18 mouse cellular contexts compared by ENCODE assay signal in the genomic region with DNA sequence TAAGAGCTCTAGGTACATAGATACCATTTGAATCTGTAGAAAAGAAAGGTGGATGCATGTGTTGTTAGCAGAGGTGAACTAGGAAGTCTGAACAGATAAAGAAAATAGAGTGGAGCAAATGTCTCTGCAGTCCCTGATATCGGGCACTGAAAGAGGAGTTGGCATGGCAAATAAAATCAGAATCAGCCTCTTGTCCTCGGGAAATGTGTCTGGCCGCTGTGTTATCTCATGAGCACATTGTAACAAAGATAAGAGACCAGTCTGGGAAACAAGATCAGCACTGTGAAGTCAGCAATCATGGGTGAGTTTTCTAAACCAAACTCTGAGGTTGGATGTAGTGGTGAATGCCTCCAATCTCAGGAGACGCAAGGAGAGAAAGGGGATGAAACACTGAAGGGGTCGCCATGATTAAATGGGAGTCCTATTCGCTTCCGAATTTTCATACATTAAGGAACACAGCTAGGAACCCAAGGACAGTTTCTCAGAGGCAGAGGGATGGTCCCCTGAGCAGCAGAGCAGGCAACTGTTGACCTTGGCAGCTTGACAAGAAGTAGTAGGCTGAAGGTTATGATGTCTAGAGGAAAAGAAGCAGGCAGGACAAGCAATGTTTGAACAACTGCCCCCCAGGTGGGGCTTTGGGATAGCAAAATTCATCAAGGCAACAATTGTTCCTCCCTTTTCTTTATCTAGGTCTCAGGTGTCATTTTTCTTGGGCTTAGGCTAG. TPM values are rescaled to one million over a fixed set of nuclear protein-coding genes. Genes with fewer than 3 reads are reported as not detected.
DNase-seq lines count a peak whose midpoint lies in the region; ATAC-seq and TF ChIP-seq lines count a peak whose summit lies in the region.
"Had no signal": no experiment of that assay in that cellular context is flagged by ENCODE, and none has a peak within 500 bp of the region (broad histone marks: within the 10 kb centered on the region; RNA-seq: fewer than 3 reads in every experiment).

No protein-coding gene starts in this region.

- peaks cover 2 to 5% of the 10 kb centered on the region in 2 experiments; a peak in 2 of 4 replicates for H3K4me1 ChIP-seq in liver, embryonic 14.5 days (replicated peaks; ENCODE audit: control insufficient read depth in 2 of 2, insufficient read depth in 2 of 2, low read length in 1 of 2)
- H3K4me1 ChIP-seq in heart, postnatal 0 days (ENCODE audit: control insufficient read depth, insufficient read depth), result peaks cover 19% of the 10 kb centered on the region
- H3K4me1 ChIP-seq: stomach, embryonic 15.5 days had no signal

- no peak overlapping the region for H3K9ac ChIP-seq in liver, embryonic 14.5 days (replicated peaks)
- no peak overlapping the region; the same call in 1 of the 2 replicates for H3K9ac ChIP-seq in heart, postnatal 0 days (replicated peaks; ENCODE audit: low read depth, low read length)
- H3K9ac ChIP-seq: stomach, embryonic 15.5 days had no signal

- H3K4me3 ChIP-seq in liver, embryonic 14.5 days (ENCODE audit: insufficient read depth in 1 of 2, low read depth in 2 of 2, low read length in 2 of 2), result no peak overlapping the region
- H3K4me3 ChIP-seq in heart, postnatal 0 days (ENCODE audit: low read depth, low read length), result no peak overlapping the region
- H3K4me3 ChIP-seq: stomach, embryonic 15.5 days had no signal

- H3K9me3 ChIP-seq in liver, embryonic 14.5 days (ENCODE audit: control insufficient read depth, low read length), result no peaks in the 10 kb centered on the region
- H3K9me3 ChIP-seq in heart, postnatal 0 days (replicated peaks; ENCODE audit: control insufficient read depth, low read length), result no peaks in the 10 kb centered on the region
- H3K9me3 ChIP-seq: stomach, embryonic 15.5 days had no signal

- no peaks in the 10 kb centered on the region for H3K36me3 ChIP-seq in liver, embryonic 14.5 days (replicated peaks; ENCODE audit: control insufficient read depth, insufficient read depth, low read depth)
- no peaks in the 10 kb centered on the region for H3K36me3 ChIP-seq in heart, postnatal 0 days (replicated peaks; ENCODE audit: control insufficient read depth, insufficient read depth, low read length)
- H3K36me3 ChIP-seq: stomach, embryonic 15.5 days had no signal

- no peak for ATAC-seq in liver, embryonic 14.5 days (ENCODE audit: insufficient read depth)
- ATAC-seq in heart, postnatal 0 days (ENCODE audit: insufficient read depth, low read depth), result no peak
- no peak for ATAC-seq in erythroblast, adult 5-6 weeks (replicated peaks; ENCODE audit: low FRiP score, poor library complexity, severe bottlenecking)
- ATAC-seq: activated CD4-positive, CD25-positive, alpha-beta regulatory T cell, adult 4 months had no signal

- peak; percentile 41 for DNase-seq in heart, adult 8-10 months (ENCODE audit: low spot score)
- no peak for DNase-seq in heart, adult 9 months (ENCODE audit: low spot score in 2 of 2)
- no peak for DNase-seq in liver, embryonic 14.5 days (ENCODE audit: low read depth in 3 of 3, low spot score in 3 of 3)
- no peak for DNase-seq in liver
- DNase-seq in adipocyte (ENCODE audit: low spot score), result peak; percentile 65
- DNase-seq in heart, postnatal 0 days (ENCODE audit: low spot score), result peak; percentile 50
- DNase-seq in gastrocnemius, postnatal 10 days, result no peak
- DNase-seq: cerebellum, postnatal 14 days; midbrain, embryonic 14.5 days; thymus, postnatal 36 days had no signal

- H3K27me3 ChIP-seq in liver, embryonic 14.5 days (ENCODE audit: control insufficient read depth, insufficient read depth, low read length), result no peaks in the 10 kb centered on the region
- no peaks in the 10 kb centered on the region for H3K27me3 ChIP-seq in heart, postnatal 0 days (ENCODE audit: control insufficient read depth, insufficient read depth, low read length)
- H3K27me3 ChIP-seq: stomach, embryonic 15.5 days had no signal

- no peak overlapping the region for H3K27ac ChIP-seq in liver, embryonic 14.5 days
- 0 out of 2 replicates have a peak overlapping the region, but pooled peaks have one; percentile 11 for H3K27ac ChIP-seq in heart, postnatal 0 days (ENCODE audit: low read depth)
- H3K27ac ChIP-seq: stomach, embryonic 15.5 days had no signal

- 0 out of 2 replicates have a peak, but pooled peaks have one; percentile 10 for TF ChIP-seq EP300 in liver, embryonic 14.5 days (IDR thresholded peaks at IDR 0.05; ENCODE audit: low read depth)
- TF ChIP-seq EP300 in heart, postnatal 0 days (IDR thresholded peaks at IDR 0.05; ENCODE audit: low read depth), result no peak

- TF ChIP-seq CTCF in liver, embryonic 14.5 days (IDR thresholded peaks at IDR 0.05; ENCODE audit: low read depth), result no peak
- no peak for TF ChIP-seq CTCF in heart, postnatal 0 days (IDR thresholded peaks at IDR 0.05; ENCODE audit: low read depth)

- H3K4me2 ChIP-seq in liver, embryonic 14.5 days (ENCODE audit: low read depth), result no peak overlapping the region
- H3K4me2 ChIP-seq in heart, postnatal 0 days (ENCODE audit: low read depth, low read length), result no peak overlapping the region
- H3K4me2 ChIP-seq: liver, embryonic 11.5 days; stomach, embryonic 15.5 days had no signal

- 31% methylated on average over 7 of the region's 7 CpGs for WGBS in liver, embryonic 14.5 days (ENCODE audit: insufficient replicate concordance)
- WGBS in heart, postnatal 0 days, result 14% methylated on average over 7 of the region's 7 CpGs

RNA-seq across cellular contexts. Expression of a gene that starts 15.6 kb away (rescaled TPM):
- 1 to 10 TPM in 3 of 4 experiments, under 1 TPM in 1; 0.90 to 1.4 (median 1.3) TPM for total RNA-seq in heart, adult 8-10 months (2022)
- polyA plus RNA-seq in liver, embryonic 14.5 days (2012; rRNA removed), result 0.07 TPM in 1 of 2 replicates, not detected in the other
- polyA plus RNA-seq in liver, embryonic 14.5 days (2014; fragmentation: Nextera tagmentation; extraction: Ambion mirVana), result 0.11 TPM in 1 of 2 replicates, not detected in the other
- 3.7 and 8.4 TPM in 2 replicates for total RNA-seq in heart, postnatal 0 days (2014; rRNA removed; ENCODE audit: low replicate concordance)
- polyA plus RNA-seq in heart, postnatal 0 days (2015; fragmentation: Nextera tagmentation; extraction: Ambion mirVana), result 3.5 and 4.2 TPM in 2 replicates
- total RNA-seq in erythroblast, adult 5-6 weeks (2015; ENCODE audit: low replicate concordance), result not detected in 2 replicates
- not detected in 2 replicates for total RNA-seq in erythroblast, adult 5-6 weeks (2017; ENCODE audit: low replicate concordance)
- under 1 TPM; 0.21 to 0.38 TPM for total RNA-seq in gastrocnemius, postnatal 10 days (2021)
- total RNA-seq: granulocyte monocyte progenitor cell, adult 5-6 weeks; left cerebral cortex, postnatal 25 days had no signal
- polyA plus RNA-seq: activated CD4-positive, CD25-positive, alpha-beta regulatory T cell, adult 4 months; neural tube, embryonic 11.5 days; small intestine, adult 2 months had no signal

RNA-seq across cellular contexts. Expression of a gene that starts 22.8 kb away (rescaled TPM):
- total RNA-seq in heart, adult 8-10 months (2022), result 10 to 100 TPM; 57.2 to 67.5 (median 65.3) TPM
- 3.2 and 4.1 TPM in 2 replicates for polyA plus RNA-seq in liver, embryonic 14.5 days (2012; rRNA removed)
- polyA plus RNA-seq in liver, embryonic 14.5 days (2014; fragmentation: Nextera tagmentation; extraction: Ambion mirVana), result 8.7 and 10.0 TPM in 2 replicates
- 57.6 and 69.2 TPM in 2 replicates for total RNA-seq in heart, postnatal 0 days (2014; rRNA removed; ENCODE audit: low replicate concordance)
- 23.7 and 24.2 TPM in 2 replicates for polyA plus RNA-seq in heart, postnatal 0 days (2015; fragmentation: Nextera tagmentation; extraction: Ambion mirVana)
- 7.9 and 17.1 TPM in 2 replicates for total RNA-seq in erythroblast, adult 5-6 weeks (2015; ENCODE audit: low replicate concordance)
- 5.6 and 8.1 TPM in 2 replicates for total RNA-seq in erythroblast, adult 5-6 weeks (2017; ENCODE audit: low replicate concordance)
- 10 to 100 TPM; 50.9 to 53.6 TPM for total RNA-seq in gastrocnemius, postnatal 10 days (2021)

Comparison
In these comparisons a context has a peak if more than half of its experiments do, and no peak if none do; other contexts are left out.
1. DNase-seq: peak in heart, adult 8-10 months (single experiment), adipocyte (single experiment) and heart, postnatal 0 days (single experiment); none in heart, adult 9 months (0 of 2), liver, embryonic 14.5 days (0 of 3), liver (single experiment) and gastrocnemius, postnatal 10 days (single experiment).